24 mouse cellular contexts compared by ENCODE assay signal in genomic region chr13:108489825-108490224, GRCm38 (mm10). TPM values are rescaled to one million over a fixed set of nuclear protein-coding genes. Genes with fewer than 3 reads are reported as not detected.
A peak's percentile ranks its signal among the peaks of the same experiment; 100 is the strongest.
DNase-seq lines count a peak whose midpoint lies in the region; ATAC-seq and TF ChIP-seq lines count a peak whose summit lies in the region.
"Had no signal": no experiment of that assay in that cellular context is flagged by ENCODE, and none has a peak within 500 bp of the region (broad histone marks: within the 10 kb centered on the region; RNA-seq: fewer than 3 reads in every experiment).

No protein-coding gene starts in this region.

- no peak for ATAC-seq in embryonic facial prominence, embryonic 14.5 days (ENCODE audit: low read depth)
- peak; percentile 58 for ATAC-seq in intestine, embryonic 16.5 days
- ATAC-seq: forebrain, embryonic 14.5 days; forebrain, embryonic 16.5 days had no signal

- no peak overlapping the region for H3K9ac ChIP-seq in embryonic facial prominence, embryonic 14.5 days (ENCODE audit: low read depth, low read length)
- no peak overlapping the region for H3K9ac ChIP-seq in intestine, embryonic 16.5 days (ENCODE audit: low read depth, low read length)
- H3K9ac ChIP-seq: embryonic facial prominence, embryonic 12.5 days; embryonic facial prominence, embryonic 15.5 days; forebrain, embryonic 12.5 days had no signal

- H3K4me1 ChIP-seq in embryonic facial prominence, embryonic 14.5 days (ENCODE audit: control insufficient read depth, insufficient read depth, low read length), result no peaks in the 10 kb centered on the region; the same call in 1 of the 2 replicates
- no peaks in the 10 kb centered on the region for H3K4me1 ChIP-seq in embryonic facial prominence, embryonic 10.5 days
- no peaks in the 10 kb centered on the region for H3K4me1 ChIP-seq in intestine, embryonic 16.5 days (ENCODE audit: control insufficient read depth, insufficient read depth, low read length)
- peaks cover 3% of the 10 kb centered on the region; the same call in 1 of the 2 replicates for H3K4me1 ChIP-seq in small intestine, adult 2 months (ENCODE audit: control insufficient read depth, insufficient read depth, insufficient read length, low read length)
- H3K4me1 ChIP-seq: embryonic facial prominence, embryonic 12.5 days; embryonic facial prominence, embryonic 15.5 days; forebrain, embryonic 10.5 days; forebrain, embryonic 12.5 days had no signal

- no peak for TF ChIP-seq POLR2A in small intestine, adult 2 months (IDR thresholded peaks at IDR 0.05; ENCODE audit: low read depth, low read length)

- H3K27ac ChIP-seq in embryonic facial prominence, embryonic 14.5 days (replicated peaks; ENCODE audit: low read depth, low read length), result no peak overlapping the region
- no peak overlapping the region for H3K27ac ChIP-seq in embryonic facial prominence, embryonic 10.5 days (replicated peaks)
- H3K27ac ChIP-seq in intestine, embryonic 16.5 days (ENCODE audit: low read length), result no peak overlapping the region
- H3K27ac ChIP-seq in small intestine, adult 2 months (ENCODE audit: insufficient read depth, low read depth, low read length), result peak overlapping the region; percentile 71; the same call in 1 of the 2 replicates
- H3K27ac ChIP-seq: embryonic facial prominence, embryonic 12.5 days; embryonic facial prominence, embryonic 15.5 days; forebrain, embryonic 10.5 days; forebrain, embryonic 12.5 days had no signal

- H3K36me3 ChIP-seq in embryonic facial prominence, embryonic 14.5 days (ENCODE audit: control insufficient read depth, insufficient read depth, low read length), result no peaks in the 10 kb centered on the region
- H3K36me3 ChIP-seq in embryonic facial prominence, embryonic 10.5 days (replicated peaks), result no peaks in the 10 kb centered on the region
- no peaks in the 10 kb centered on the region for H3K36me3 ChIP-seq in intestine, embryonic 16.5 days (ENCODE audit: control insufficient read depth, insufficient read depth, low read length)
- H3K36me3 ChIP-seq in small intestine, adult 2 months (ENCODE audit: control insufficient read depth, insufficient read depth, low read length), result no peaks in the 10 kb centered on the region
- H3K36me3 ChIP-seq: embryonic facial prominence, embryonic 12.5 days; embryonic facial prominence, embryonic 15.5 days; forebrain, embryonic 10.5 days; forebrain, embryonic 12.5 days had no signal

- peak; percentile 9 for DNase-seq in embryonic facial prominence, embryonic 14.5 days (ENCODE audit: low spot score)
- DNase-seq in embryonic facial prominence, embryonic 10.5 days (ENCODE audit: low spot score), result no peak
- DNase-seq in NIH3T3 (ENCODE audit: low read depth), result peak; percentile 17
- DNase-seq in testis, postnatal 10 days (ENCODE audit: low spot score), result no peak
- no peak for DNase-seq in adrenal gland, adult 2 months
- no peak for DNase-seq in adrenal gland, postnatal 14 days
- DNase-seq: adrenal gland, adult 8-10 months; adrenal gland, postnatal 25 days; cerebellum, adult 11 months; cerebellum, adult 18-20 months; cerebellum, adult 8-10 months; cerebellum, adult 9-11 months; cerebellum, postnatal 14 days; cerebellum, postnatal 36 days; embryo, embryonic 11 days had no signal

- H3K9me3 ChIP-seq in embryonic facial prominence, embryonic 14.5 days (ENCODE audit: control insufficient read depth, low read length), result no peaks in the 10 kb centered on the region
- H3K9me3 ChIP-seq in embryonic facial prominence, embryonic 10.5 days, result no peaks in the 10 kb centered on the region
- H3K9me3 ChIP-seq in intestine, embryonic 16.5 days (ENCODE audit: control insufficient read depth, low read length), result no peaks in the 10 kb centered on the region
- H3K9me3 ChIP-seq: embryonic facial prominence, embryonic 12.5 days; embryonic facial prominence, embryonic 15.5 days; forebrain, embryonic 10.5 days; forebrain, embryonic 12.5 days had no signal

- H3K4me3 ChIP-seq in embryonic facial prominence, embryonic 14.5 days (ENCODE audit: low read depth, low read length), result no peak overlapping the region
- H3K4me3 ChIP-seq in embryonic facial prominence, embryonic 10.5 days, result no peak overlapping the region
- H3K4me3 ChIP-seq in intestine, embryonic 16.5 days (ENCODE audit: low read length), result no peak overlapping the region
- H3K4me3 ChIP-seq in small intestine, adult 2 months (ENCODE audit: low read depth, low read length), result no peak overlapping the region
- H3K4me3 ChIP-seq: embryonic facial prominence, embryonic 12.5 days; embryonic facial prominence, embryonic 15.5 days; erythroblast, embryonic 14.5 days; forebrain, embryonic 10.5 days; forebrain, embryonic 12.5 days had no signal

- no peaks in the 10 kb centered on the region for H3K27me3 ChIP-seq in embryonic facial prominence, embryonic 14.5 days (replicated peaks; ENCODE audit: control insufficient read depth, insufficient read depth, low read length)
- no peaks in the 10 kb centered on the region for H3K27me3 ChIP-seq in embryonic facial prominence, embryonic 10.5 days (replicated peaks; ENCODE audit: low read depth, poor library complexity, severe bottlenecking)
- no peaks in the 10 kb centered on the region for H3K27me3 ChIP-seq in intestine, embryonic 16.5 days (replicated peaks; ENCODE audit: control insufficient read depth, insufficient read depth, low read length)
- H3K27me3 ChIP-seq in small intestine, adult 2 months (ENCODE audit: control insufficient read depth, insufficient read depth, low read length), result no peaks in the 10 kb centered on the region
- H3K27me3 ChIP-seq: embryonic facial prominence, embryonic 12.5 days; embryonic facial prominence, embryonic 15.5 days; forebrain, embryonic 12.5 days had no signal

- H3K4me2 ChIP-seq in embryonic facial prominence, embryonic 14.5 days (ENCODE audit: low read depth, low read length), result no peak overlapping the region
- H3K4me2 ChIP-seq in intestine, embryonic 16.5 days (ENCODE audit: low read depth, low read length), result no peak overlapping the region
- H3K4me2 ChIP-seq: embryonic facial prominence, embryonic 12.5 days; embryonic facial prominence, embryonic 15.5 days; forebrain, embryonic 12.5 days had no signal

- no peak for TF ChIP-seq CTCF in small intestine, adult 2 months (IDR thresholded peaks at IDR 0.05; ENCODE audit: extremely low read depth, insufficient read length, insufficient replicate concordance, low read depth, low read length)

RNA-seq across cellular contexts. Expression of gene Pde4d, which starts 40.1 kb away (rescaled TPM):
- 13.6 and 14.0 TPM in 2 replicates for polyA plus RNA-seq in embryonic facial prominence, embryonic 14.5 days (2014; fragmentation: Nextera tagmentation; extraction: Ambion mirVana)
- 15.9 and 19.7 TPM in 2 replicates for polyA plus RNA-seq in embryonic facial prominence, embryonic 10.5 days (2016; fragmentation: Nextera tagmentation; extraction: Ambion mirVana)
- polyA plus RNA-seq in intestine, embryonic 16.5 days (2015; fragmentation: Nextera tagmentation; extraction: Ambion mirVana), result 23.5 and 25.3 TPM in 2 replicates
- polyA plus RNA-seq in small intestine, adult 2 months (2012; rRNA removed), result 3.0 and 8.4 TPM in 2 replicates
- 10 to 100 TPM; 38.5 to 71.4 TPM for total RNA-seq in adrenal gland, adult 2 months (2021)
- polyA plus RNA-seq in adrenal gland, adult 2 months (2012; rRNA removed), result 3.6 and 4.9 TPM in 2 replicates
- 61.8 and 67.1 TPM in 2 replicates for total RNA-seq in adrenal gland, postnatal 14 days (2021)

Comparison
In these comparisons a context has a peak if more than half of its experiments do, and no peak if none do; other contexts are left out.
1. DNase-seq: peak in embryonic facial prominence, embryonic 14.5 days (single experiment) and NIH3T3 (single experiment); none in embryonic facial prominence, embryonic 10.5 days (single experiment), testis, postnatal 10 days (single experiment), adrenal gland, adult 2 months (single experiment) and adrenal gland, postnatal 14 days (single experiment).